Mouse (Mus musculus): ENCODE data around the gene Tssk6.

Tssk6 gene

GRCm38 (mm10) chr8:69902163-69903062 is at the start of gene Tssk6, which contains the start of the genes Ndufa13 and Yjefn3:
Gene Tssk6 (plus strand): TSS chr8:69902184.
Gene Ndufa13 (minus strand): TSS chr8:69902558.
Gene Yjefn3 (minus strand): TSS chr8:69902712.
- DNase-seq (ENCODE audit: low read depth, low spot score) = no peak

- no peak for DNase-seq (ENCODE audit: low read depth, low spot score)
Observed at GRCm38 (mm10) chr8:69853869-69854268, 48.1 kb upstream of the Tssk6 start.

- no peak for DNase-seq (ENCODE audit: low read depth, low spot score)
Observed at GRCm38 (mm10) chr8:69860807-69861206, 41.2 kb upstream of the Tssk6 start.

- DNase-seq (ENCODE audit: low read depth, low spot score) = no peak
Observed at GRCm38 (mm10) chr8:69861251-69861650, 40.7 kb upstream of the Tssk6 start.

- DNase-seq (ENCODE audit: low read depth, low spot score) = no peak
Observed at GRCm38 (mm10) chr8:69863387-69864020, 38.5 kb upstream of the Tssk6 start.

GRCm38 (mm10) chr8:69864180-69864579 is 37.8 kb upstream of the Tssk6 start:
- no peak for DNase-seq (ENCODE audit: low read depth, low spot score)

- DNase-seq (ENCODE audit: low read depth, low spot score) = no peak
Observed at GRCm38 (mm10) chr8:69867696-69868326, 34.2 kb upstream of the Tssk6 start.

- DNase-seq (ENCODE audit: low read depth, low spot score) = no peak
Observed at GRCm38 (mm10) chr8:69870003-69870765, 31.8 kb upstream of the Tssk6 start.

- DNase-seq (ENCODE audit: low read depth, low spot score) = no peak
Observed at GRCm38 (mm10) chr8:69870907-69871306, 31.1 kb upstream of the Tssk6 start.

- DNase-seq (ENCODE audit: low read depth, low spot score) = peak; percentile 34
Observed at GRCm38 (mm10) chr8:69874155-69874554, 27.8 kb upstream of the Tssk6 start.

GRCm38 (mm10) chr8:69874654-69875053 is 27.3 kb upstream of the Tssk6 start:
- DNase-seq (ENCODE audit: low read depth, low spot score) = no peak

- DNase-seq (ENCODE audit: low read depth, low spot score) = no peak
Observed at GRCm38 (mm10) chr8:69876097-69876496, 25.9 kb upstream of the Tssk6 start.

GRCm38 (mm10) chr8:69876967-69877366 is 25.0 kb upstream of the Tssk6 start:
- DNase-seq (ENCODE audit: low read depth, low spot score) = no peak

- no peak for DNase-seq (ENCODE audit: low read depth, low spot score)
Observed at GRCm38 (mm10) chr8:69877396-69877795, 24.6 kb upstream of the Tssk6 start.

GRCm38 (mm10) chr8:69877992-69878391 is 24.0 kb upstream of the Tssk6 start:
- DNase-seq (ENCODE audit: low read depth, low spot score) = no peak

- no peak for DNase-seq (ENCODE audit: low read depth, low spot score)
Observed at GRCm38 (mm10) chr8:69879678-69880077, 22.3 kb upstream of the Tssk6 start.

- no peak for DNase-seq (ENCODE audit: low read depth, low spot score)
Observed at GRCm38 (mm10) chr8:69880841-69881240, 21.1 kb upstream of the Tssk6 start.

GRCm38 (mm10) chr8:69881261-69881865 is 20.6 kb upstream of the Tssk6 start:
- DNase-seq (ENCODE audit: low read depth, low spot score) = no peak

GRCm38 (mm10) chr8:69882021-69882756 is 19.8 kb upstream of the Tssk6 start:
- DNase-seq (ENCODE audit: low read depth, low spot score) = no peak

- DNase-seq (ENCODE audit: low read depth, low spot score) = no peak
Observed at GRCm38 (mm10) chr8:69882833-69883600, 19.0 kb upstream of the Tssk6 start.

All from retina, adult 2 months (tissue).